Mouse (Mus musculus): ENCODE measurements around the gene Tnfrsf22.

GRCm38 (mm10) chr7:143620951-143621350, 28.5 kb downstream of the Tnfrsf22 start:
- TF ChIP-seq CTCF (IDR thresholded peaks at IDR 0.05 in 2 of 3, conservative IDR thresholded peaks at IDR 0.05 in 1 of 3; ENCODE audit: control insufficient read depth in 1 of 3, insufficient read depth in 1 of 3, low read depth in 2 of 3, low read length in 3 of 3, poor library complexity in 1 of 3, severe bottlenecking in 1 of 3) (no peak), NELFE (IDR thresholded peaks at IDR 0.05; ENCODE audit: low read depth, low read length) (no peak), EP300 (IDR thresholded peaks at IDR 0.05; ENCODE audit: low read depth in 1 of 2, low read length in 2 of 2) (no peak), POLR2A (IDR thresholded peaks at IDR 0.05; ENCODE audit: control insufficient read depth in 1 of 2, insufficient read depth in 1 of 2, low read depth in 1 of 2, low read length in 2 of 2, poor library complexity in 1 of 2) (no peak), TBP (IDR thresholded peaks at IDR 0.05; ENCODE audit: low read depth, low read length) (no peak), MYC (IDR thresholded peaks at IDR 0.05; ENCODE audit: low read depth, low read length) (no peak), MAFK (IDR thresholded peaks at IDR 0.05; ENCODE audit: borderline replicate concordance, low read depth, low read length) (no peak), NRF1 (IDR thresholded peaks at IDR 0.05; ENCODE audit: insufficient read depth, low read depth, low read length, poor library complexity, severe bottlenecking) (no peak), GATA1 (IDR thresholded peaks at IDR 0.05; ENCODE audit: low read depth, low read length) (no peak), E2F4 (IDR thresholded peaks at IDR 0.05; ENCODE audit: borderline replicate concordance, low read depth, low read length) (no peak)
